Mouse (Mus musculus) right cerebral cortex, postnatal 36 days (tissue): ENCODE measurements around the gene Wfdc18.

ENCODE experiments used
- DNase-seq, 2 experiments: peaks; one replicate each; pipeline ENCODE4 v3.0.0; 2022; ENCODE audit warnings: low spot score in 2 of 2, mixed read lengths in 1 of 2

Gene Wfdc18

DNA sequence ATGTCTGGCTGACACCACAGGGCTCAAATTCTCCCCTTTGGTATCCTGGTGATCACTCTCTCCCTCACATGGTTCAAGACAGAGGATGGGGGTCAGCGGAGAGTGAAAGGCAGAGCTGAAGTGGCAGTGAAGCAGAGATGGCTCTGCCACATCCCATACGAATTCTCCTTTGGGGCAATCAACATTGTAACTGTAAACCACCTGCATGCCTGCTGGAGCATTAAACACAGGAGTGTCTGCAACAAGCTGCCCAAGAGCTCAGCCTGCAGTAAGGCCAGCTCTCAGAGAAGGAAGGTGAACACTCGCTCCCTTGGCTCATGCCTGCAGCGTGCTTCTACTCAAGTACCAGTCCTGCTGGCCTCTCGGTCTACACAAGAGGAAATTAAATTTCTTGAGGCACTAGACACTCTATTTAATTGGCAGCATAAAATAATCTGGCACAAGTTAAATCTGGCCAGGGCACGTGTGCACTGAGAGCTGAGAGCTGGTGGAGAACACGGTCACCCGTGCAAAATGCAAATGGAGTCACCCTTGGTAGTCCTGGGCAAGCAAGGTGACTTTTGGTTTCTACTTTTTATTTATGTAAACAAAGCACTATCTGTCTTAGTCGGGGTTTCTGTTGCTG is 34.0 kb downstream of the Wfdc18 start:
- DNase-seq, result no peak

DNA sequence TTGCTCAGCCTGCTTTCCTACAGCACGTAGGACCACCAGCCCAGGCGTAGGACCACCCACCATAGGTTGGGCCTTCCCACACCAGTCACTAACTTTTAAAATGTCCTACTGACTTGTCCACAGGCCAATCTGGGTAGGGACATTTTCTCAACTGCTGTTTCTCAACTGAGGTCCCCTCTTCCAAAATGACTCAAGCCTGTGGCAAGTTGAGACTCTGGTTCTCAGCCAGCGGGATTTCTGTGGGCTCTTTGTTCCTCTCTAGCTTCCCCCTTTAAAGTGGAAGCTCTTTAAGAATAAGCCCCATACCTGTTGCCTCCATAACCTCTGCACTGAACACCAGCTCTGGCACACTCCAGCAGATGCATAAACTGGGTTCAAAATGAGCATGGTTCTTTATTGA is 34.7 kb downstream of the Wfdc18 start:
- no peak for DNase-seq

DNA sequence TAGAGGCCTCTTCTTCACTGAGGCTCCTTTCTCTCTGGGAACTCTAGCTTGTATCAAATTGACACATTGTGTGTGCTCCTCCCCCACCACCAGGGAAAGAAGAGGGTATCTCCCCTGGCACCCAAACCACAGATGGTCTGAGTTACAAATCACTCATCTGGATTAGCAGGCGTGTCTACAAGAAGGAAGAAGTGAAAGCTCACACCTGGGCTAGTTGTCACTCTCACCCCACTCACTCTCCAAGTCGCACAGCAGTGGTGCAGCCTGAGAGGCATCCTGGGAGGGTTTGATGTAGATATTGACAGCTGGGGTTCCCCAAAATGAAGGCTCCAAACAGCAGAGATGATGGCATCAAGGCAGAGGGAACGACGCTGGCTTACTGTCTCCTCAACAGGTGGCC is 37.3 kb downstream of the Wfdc18 start:
- DNase-seq, result no peak

GRCm38 (mm10) chr11:83746681-83747080 is 37.9 kb downstream of the Wfdc18 start, which contains the start of gene Wfdc21:
Gene Wfdc21, plus strand, starts transcription at chr11:83746940.
- no peak for DNase-seq

- DNase-seq, result no peak
Observed at GRCm38 (mm10) chr11:83747376-83748265, 38.8 kb downstream of the Wfdc18 start.

DNA sequence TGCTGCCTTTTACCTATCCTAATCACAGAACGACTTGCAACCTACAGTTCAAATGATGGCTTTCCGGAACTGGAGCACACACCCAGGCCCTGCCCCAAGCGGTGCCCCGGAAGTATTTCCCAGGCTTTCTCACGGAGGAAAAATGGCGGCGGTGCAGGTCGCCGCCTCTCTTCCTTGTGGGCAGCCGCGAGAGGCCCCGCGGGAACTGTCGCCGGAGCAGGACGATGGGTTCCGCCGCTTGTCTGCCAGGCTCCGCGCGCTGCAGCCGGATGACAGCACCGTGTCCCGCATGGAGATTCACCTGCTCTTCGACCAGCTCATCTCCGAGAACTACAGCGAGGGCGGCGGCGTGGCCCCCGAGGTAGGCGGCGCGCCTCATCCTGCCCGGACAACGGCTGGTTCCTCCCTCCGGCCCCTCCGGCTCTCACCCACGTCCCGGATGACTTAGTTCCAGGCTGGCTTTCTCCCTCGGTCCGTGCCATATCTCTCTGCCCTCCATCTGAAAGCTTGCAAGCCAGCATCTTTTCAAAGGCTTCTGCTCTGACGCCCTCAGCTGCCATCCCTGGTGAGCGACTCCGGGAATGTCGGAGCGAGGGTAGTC is 44.9 kb downstream of the Wfdc18 start, which contains the start of gene Heatr6:
Gene Heatr6 (plus strand): TSS at position 116 of the 601 bp plus-strand sequence.
- DNase-seq, result peak; percentile 80 to 88

- DNase-seq, result no peak
Observed at GRCm38 (mm10) chr11:83754227-83754626, 45.4 kb downstream of the Wfdc18 start.
